Mouse (Mus musculus) brain, embryonic 14.5 days (tissue): ENCODE results near the gene Dpp8.

Experiments
- CTCF ChIP-seq: fragments of 200-500 bp; IDR thresholded peaks from 2 replicates; pipeline ENCODE4 v1.5.1; 2012; ENCODE audit warnings: inconsistent platforms, mild to moderate bottlenecking, moderate library complexity, borderline replicate concordance; ENCODE audit not compliant: insufficient read depth, insufficient read length; ENCODE audit errors: extremely low read depth
- POLR2A ChIP-seq: fragments of 200-500 bp; IDR thresholded peaks from 2 replicates; pipeline ENCODE4 v1.6.1; 2012; ENCODE audit warnings: mild to moderate bottlenecking, inconsistent platforms, borderline replicate concordance; ENCODE audit not compliant: poor library complexity, insufficient read depth, insufficient read length, severe bottlenecking; ENCODE audit errors: extremely low read depth

- TF ChIP-seq POLR2A (no peak), CTCF (no peak)
Observed at GRCm38 (mm10) chr9:65064251-65064650, 32.0 kb downstream of the Dpp8 start.
